Mouse (Mus musculus): ENCODE measurements around the gene Klhdc9. TPM values are rescaled to one million over a fixed set of nuclear protein-coding genes. Genes with fewer than 3 reads are reported as not detected.

Klhdc9 gene
- polyA plus RNA-seq, 1 experiment = 10.6 TPM

GRCm38 (mm10) chr1:171387099-171387498 is 26.5 kb upstream of the Klhdc9 start:
- TF ChIP-seq CTCF (IDR thresholded peaks at IDR 0.05; ENCODE audit: control insufficient read depth, insufficient read depth, insufficient replicate concordance, low read depth, low read length) (peak; percentile 11; the same call in 1 of the 2 replicates), POLR2A (IDR thresholded peaks at IDR 0.05; ENCODE audit: control insufficient read depth, low read depth, low read length) (no peak)
- no peaks in the 10 kb centered on the region for H3K36me3 ChIP-seq (ENCODE audit: control insufficient read depth, insufficient read depth, low read length)

GRCm38 (mm10) chr1:171385171-171385570 is 24.6 kb upstream of the Klhdc9 start:
- TF ChIP-seq CTCF (IDR thresholded peaks at IDR 0.05; ENCODE audit: control insufficient read depth, insufficient read depth, insufficient replicate concordance, low read depth, low read length) = no peak; the same call in 1 of the 2 replicates
- no peak for TF ChIP-seq POLR2A (IDR thresholded peaks at IDR 0.05; ENCODE audit: control insufficient read depth, low read depth, low read length)
- H3K27me3 ChIP-seq (ENCODE audit: control insufficient read depth, insufficient read depth, low read length) = no peaks in the 10 kb centered on the region

More at GRCm38 (mm10) chr1:171387099-171387498, 26.5 kb upstream of the Klhdc9 start:
- Histone ChIP-seq H3K4me1 (ENCODE audit: control insufficient read depth, insufficient read depth, low read length) (peaks cover 9% of the 10 kb centered on the region), H3K27me3 (ENCODE audit: control insufficient read depth, insufficient read depth, low read length) (no peaks in the 10 kb centered on the region), H3K4me3 (ENCODE audit: control insufficient read depth, low read depth, low read length) (peak overlapping the region; percentile 72), H3K27ac (ENCODE audit: control insufficient read depth, insufficient read depth, low read depth, low read length) (no peak overlapping the region)

GRCm38 (mm10) chr1:171384361-171384760 is 23.8 kb upstream of the Klhdc9 start:
- no peak overlapping the region for H3K27ac ChIP-seq (ENCODE audit: control insufficient read depth, insufficient read depth, low read depth, low read length)
- no peaks in the 10 kb centered on the region for H3K36me3 ChIP-seq (ENCODE audit: control insufficient read depth, insufficient read depth, low read length)
- TF ChIP-seq CTCF (IDR thresholded peaks at IDR 0.05; ENCODE audit: control insufficient read depth, insufficient read depth, insufficient replicate concordance, low read depth, low read length) (no peak), POLR2A (IDR thresholded peaks at IDR 0.05; ENCODE audit: control insufficient read depth, low read depth, low read length) (no peak)
- H3K4me1 ChIP-seq (ENCODE audit: control insufficient read depth, insufficient read depth, low read length) = peaks cover 9% of the 10 kb centered on the region
- peak overlapping the region; percentile 37 for H3K4me3 ChIP-seq (ENCODE audit: control insufficient read depth, low read depth, low read length)
- H3K27me3 ChIP-seq (ENCODE audit: control insufficient read depth, insufficient read depth, low read length) = no peaks in the 10 kb centered on the region

More at GRCm38 (mm10) chr1:171385171-171385570, 24.6 kb upstream of the Klhdc9 start:
- Histone ChIP-seq H3K4me1 (ENCODE audit: control insufficient read depth, insufficient read depth, low read length) (peaks cover 9% of the 10 kb centered on the region), H3K27ac (ENCODE audit: control insufficient read depth, insufficient read depth, low read depth, low read length) (no peak overlapping the region), H3K36me3 (ENCODE audit: control insufficient read depth, insufficient read depth, low read length) (no peaks in the 10 kb centered on the region), H3K4me3 (ENCODE audit: control insufficient read depth, low read depth, low read length) (peak overlapping the region; percentile 39)

GRCm38 (mm10) chr1:171382096-171382620 is 21.6 kb upstream of the Klhdc9 start:
- no peak overlapping the region for H3K4me3 ChIP-seq (ENCODE audit: control insufficient read depth, low read depth, low read length)
- no peaks in the 10 kb centered on the region for H3K4me1 ChIP-seq (ENCODE audit: control insufficient read depth, insufficient read depth, low read length)
- H3K36me3 ChIP-seq (ENCODE audit: control insufficient read depth, insufficient read depth, low read length) = no peaks in the 10 kb centered on the region
- no peaks in the 10 kb centered on the region for H3K27me3 ChIP-seq (ENCODE audit: control insufficient read depth, insufficient read depth, low read length)
- TF ChIP-seq POLR2A (IDR thresholded peaks at IDR 0.05; ENCODE audit: control insufficient read depth, low read depth, low read length) (no peak), CTCF (IDR thresholded peaks at IDR 0.05; ENCODE audit: control insufficient read depth, insufficient read depth, insufficient replicate concordance, low read depth, low read length) (no peak)
- no peak overlapping the region for H3K27ac ChIP-seq (ENCODE audit: control insufficient read depth, insufficient read depth, low read depth, low read length)

- TF ChIP-seq POLR2A (IDR thresholded peaks at IDR 0.05; ENCODE audit: control insufficient read depth, low read depth, low read length) (no peak), CTCF (IDR thresholded peaks at IDR 0.05; ENCODE audit: control insufficient read depth, insufficient read depth, insufficient replicate concordance, low read depth, low read length) (peak; percentile 39; the same call in 1 of the 2 replicates)
- Histone ChIP-seq H3K4me3 (ENCODE audit: control insufficient read depth, low read depth, low read length) (no peak overlapping the region), H3K4me1 (ENCODE audit: control insufficient read depth, insufficient read depth, low read length) (no peaks in the 10 kb centered on the region), H3K27me3 (ENCODE audit: control insufficient read depth, insufficient read depth, low read length) (no peaks in the 10 kb centered on the region), H3K36me3 (ENCODE audit: control insufficient read depth, insufficient read depth, low read length) (no peaks in the 10 kb centered on the region), H3K27ac (ENCODE audit: control insufficient read depth, insufficient read depth, low read depth, low read length) (no peak overlapping the region)
Measured at GRCm38 (mm10) chr1:171379935-171380599, 19.5 kb upstream of the Klhdc9 start.

GRCm38 (mm10) chr1:171378298-171378697 is 17.7 kb upstream of the Klhdc9 start:
- Histone ChIP-seq H3K36me3 (ENCODE audit: control insufficient read depth, insufficient read depth, low read length) (no peaks in the 10 kb centered on the region), H3K4me3 (ENCODE audit: control insufficient read depth, low read depth, low read length) (no peak overlapping the region), H3K4me1 (ENCODE audit: control insufficient read depth, insufficient read depth, low read length) (peaks cover under 1% of the 10 kb centered on the region), H3K27me3 (ENCODE audit: control insufficient read depth, insufficient read depth, low read length) (no peaks in the 10 kb centered on the region), H3K27ac (ENCODE audit: control insufficient read depth, insufficient read depth, low read depth, low read length) (no peak overlapping the region)
- TF ChIP-seq CTCF (IDR thresholded peaks at IDR 0.05; ENCODE audit: control insufficient read depth, insufficient read depth, insufficient replicate concordance, low read depth, low read length) = no peak
- TF ChIP-seq POLR2A (IDR thresholded peaks at IDR 0.05; ENCODE audit: control insufficient read depth, low read depth, low read length) = no peak

GRCm38 (mm10) chr1:171375646-171376097 is 15.1 kb upstream of the Klhdc9 start:
- Histone ChIP-seq H3K4me3 (ENCODE audit: control insufficient read depth, low read depth, low read length) (no peak overlapping the region), H3K4me1 (ENCODE audit: control insufficient read depth, insufficient read depth, low read length) (peaks cover 2% of the 10 kb centered on the region), H3K27ac (ENCODE audit: control insufficient read depth, insufficient read depth, low read depth, low read length) (no peak overlapping the region), H3K27me3 (ENCODE audit: control insufficient read depth, insufficient read depth, low read length) (no peaks in the 10 kb centered on the region), H3K36me3 (ENCODE audit: control insufficient read depth, insufficient read depth, low read length) (no peaks in the 10 kb centered on the region)
- TF ChIP-seq CTCF (IDR thresholded peaks at IDR 0.05; ENCODE audit: control insufficient read depth, insufficient read depth, insufficient replicate concordance, low read depth, low read length) = no peak
